Mouse (Mus musculus) embryo, embryonic 11 days (tissue): Measurements from ENCODE around the gene Sgsm1.
"Not testable (repeated sequence)": the region's sequence is repeated elsewhere in the genome, so short reads cannot be mapped to it uniquely, and the experiment has no call there.

Source experiments
- DNase-seq: peaks from one replicate; pipeline ENCODE4 v3.0.0-alpha.2; 2015

Sgsm1 gene

DNA sequence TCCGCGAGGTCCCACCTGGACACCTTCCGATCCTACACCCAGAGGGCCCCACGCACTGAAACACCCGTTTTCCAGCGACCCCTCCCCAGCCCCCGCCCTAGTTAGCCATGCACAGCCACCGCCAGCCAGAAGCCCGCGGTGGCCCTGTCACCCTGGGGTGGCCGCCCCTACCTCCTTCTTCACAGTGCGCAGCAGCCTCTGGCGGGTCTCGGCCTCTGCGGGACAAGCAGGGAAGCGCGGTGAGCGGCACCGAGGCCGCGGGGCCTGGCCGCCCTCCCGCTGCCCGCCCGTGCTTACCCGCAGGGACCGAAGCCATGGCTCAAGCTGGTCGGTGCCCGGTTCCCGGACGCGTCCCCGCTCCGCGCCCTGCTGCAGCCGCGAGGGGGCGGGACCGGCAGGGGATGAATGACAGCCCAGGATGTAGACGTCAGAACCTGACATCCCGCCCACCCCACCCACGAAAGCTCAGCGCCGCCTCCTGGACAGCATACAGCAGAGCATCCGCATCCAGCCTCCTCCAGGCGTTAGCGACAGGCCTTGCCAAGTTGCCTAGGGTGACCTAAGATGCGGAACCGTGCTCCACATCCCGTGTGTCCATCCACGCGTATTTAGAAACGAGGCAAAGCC is at the start of gene Sgsm1:
Sgsm1 (minus strand) TSS at position 410 of the 627 bp plus-strand sequence.
- peak; percentile 92 for DNase-seq

DNA sequence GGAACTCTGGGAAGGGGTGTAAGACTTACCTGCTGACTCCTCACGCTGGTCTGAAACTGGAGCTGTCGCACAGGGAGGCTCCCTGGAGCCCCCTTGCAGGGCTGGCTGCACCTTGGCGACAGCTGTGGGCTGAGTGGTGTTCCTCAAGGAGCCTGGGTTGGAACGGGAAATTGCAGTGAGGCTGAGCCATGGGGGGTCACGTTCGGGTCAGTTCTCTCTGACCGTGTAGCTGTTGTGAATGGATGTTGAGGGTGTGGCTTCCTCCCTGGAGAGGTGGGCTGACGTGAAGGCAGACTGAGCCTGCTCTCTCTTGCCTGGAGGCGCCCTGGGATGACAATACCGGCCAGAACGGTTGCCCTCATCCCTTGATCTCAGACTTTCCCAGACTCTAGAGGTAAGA is 48.2 kb upstream of the Sgsm1 start:
- DNase-seq, result peak; percentile 47

DNA sequence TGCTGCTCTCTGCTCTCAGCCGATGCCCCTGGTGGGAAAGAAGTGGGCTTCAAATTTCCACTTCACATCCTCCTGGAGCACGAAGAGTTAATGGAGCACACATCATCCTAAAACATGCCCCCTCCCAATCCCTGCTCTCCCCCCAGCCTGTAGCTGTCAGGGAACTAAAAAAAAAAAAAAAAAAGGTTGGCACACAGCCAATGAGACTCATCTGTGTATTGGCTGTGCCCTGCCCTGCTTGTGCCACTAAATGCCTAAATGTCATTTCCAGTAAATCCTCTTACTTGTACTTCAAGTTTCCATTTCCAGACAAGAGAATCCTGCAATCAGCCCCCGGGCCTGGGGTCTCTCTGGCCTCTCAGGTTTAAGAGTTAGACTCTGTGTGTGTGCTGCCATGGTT is 47.1 kb upstream of the Sgsm1 start:
- DNase-seq, result no peak

DNA sequence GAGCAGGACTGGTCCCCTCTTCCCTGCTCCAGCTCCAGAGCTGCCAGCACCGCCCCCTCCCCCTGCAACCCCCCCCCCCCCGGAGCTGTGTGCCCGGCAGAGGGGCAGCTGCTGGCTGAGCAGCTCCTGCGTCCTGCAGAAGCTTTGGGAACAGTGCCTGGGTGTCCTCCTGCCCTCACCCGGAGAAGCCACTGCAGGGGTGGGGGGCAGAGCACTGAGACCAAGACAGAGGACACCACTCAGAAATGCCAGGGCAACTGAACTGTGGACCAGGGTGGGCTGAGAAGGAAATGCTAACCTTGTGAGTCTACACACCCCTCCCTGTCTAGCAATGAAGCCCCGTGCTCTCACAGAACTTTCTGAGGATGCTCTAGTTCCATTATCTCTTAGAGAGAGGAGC is 46.6 kb upstream of the Sgsm1 start, which contains the start of gene Aym1:
Aym1 (plus strand) TSS at position 109 of the 400 bp plus-strand sequence.
- DNase-seq, result no peak

DNA sequence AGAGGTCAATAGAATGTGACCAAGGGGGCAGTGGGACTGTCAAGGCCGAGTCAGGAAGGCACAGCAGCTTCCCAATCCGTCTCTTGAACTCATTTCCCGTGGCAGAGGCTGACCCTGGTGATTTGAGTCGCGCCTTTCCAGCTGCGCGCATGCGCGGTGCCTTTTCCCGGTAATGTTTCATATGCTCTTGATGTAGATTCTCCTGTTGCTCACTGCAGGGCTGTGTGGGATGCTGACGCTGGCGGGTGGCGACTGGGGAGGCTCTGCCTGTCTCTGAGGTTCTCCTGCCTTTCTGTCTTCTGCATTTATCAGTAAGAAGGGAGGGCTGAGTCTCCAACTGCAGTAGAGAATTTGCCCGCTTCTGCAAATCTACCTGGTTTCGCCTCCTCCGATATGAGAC is 43.7 kb upstream of the Sgsm1 start:
- DNase-seq, result no peak

DNA sequence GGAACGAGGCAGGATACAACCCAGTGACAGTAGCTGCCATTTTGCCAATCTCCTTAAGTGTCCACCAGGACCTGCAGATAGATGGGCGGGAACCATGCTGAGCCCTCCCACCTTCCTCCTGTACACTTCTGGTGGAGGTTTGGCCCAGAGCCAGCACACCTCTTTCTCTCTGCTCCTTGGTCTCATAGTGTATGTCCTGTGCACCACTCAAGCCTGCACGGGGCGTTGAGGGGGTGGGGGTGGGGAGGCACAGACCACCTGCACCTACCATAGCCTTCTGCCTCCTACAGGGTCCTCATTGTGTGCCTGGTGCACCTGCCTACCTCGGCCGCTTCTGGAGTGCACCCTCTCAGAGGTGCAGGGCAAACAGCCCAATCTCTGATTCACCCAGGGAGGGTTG is 42.0 kb upstream of the Sgsm1 start:
- DNase-seq, result no peak

DNA sequence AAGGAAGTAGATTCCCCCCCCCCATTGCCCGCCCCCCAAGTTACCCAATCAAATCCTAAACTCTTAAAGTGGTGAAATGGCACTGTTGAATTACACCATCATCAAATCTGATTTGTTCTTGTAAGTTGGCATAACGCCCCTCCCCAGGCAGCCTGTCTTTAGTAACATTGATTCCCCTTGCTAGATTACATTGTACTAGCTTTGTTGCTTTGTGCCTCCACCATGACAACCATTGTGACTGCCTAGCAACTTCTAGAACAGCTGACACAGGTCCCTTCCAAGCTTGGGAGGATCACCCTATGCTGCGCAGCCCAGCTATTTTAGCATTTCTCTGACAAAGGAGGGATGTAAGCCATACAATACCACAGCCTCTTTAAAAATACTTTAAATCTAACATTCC is 41.2 kb upstream of the Sgsm1 start:
- no peak for DNase-seq

DNA sequence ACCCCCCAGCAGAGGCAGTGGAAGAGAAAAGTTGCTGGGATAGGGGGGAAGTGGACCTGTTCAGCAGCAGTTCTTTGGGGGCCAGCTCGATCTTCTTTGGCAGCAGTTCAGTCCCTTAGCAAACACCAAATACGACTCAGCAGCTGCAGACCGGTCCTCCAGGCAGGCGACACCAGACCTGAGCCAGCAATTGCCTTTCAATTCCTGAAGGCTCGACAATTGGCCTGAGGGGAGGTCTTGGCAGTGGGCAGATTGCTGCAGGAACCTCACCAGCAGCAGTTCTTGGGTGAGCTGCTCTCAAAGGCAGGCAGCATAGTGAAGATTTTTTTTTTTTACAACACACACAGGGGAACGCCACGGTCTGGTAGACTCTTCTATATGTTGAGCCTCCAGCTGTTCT is 39.2 kb upstream of the Sgsm1 start:
- DNase-seq, result no peak

DNA sequence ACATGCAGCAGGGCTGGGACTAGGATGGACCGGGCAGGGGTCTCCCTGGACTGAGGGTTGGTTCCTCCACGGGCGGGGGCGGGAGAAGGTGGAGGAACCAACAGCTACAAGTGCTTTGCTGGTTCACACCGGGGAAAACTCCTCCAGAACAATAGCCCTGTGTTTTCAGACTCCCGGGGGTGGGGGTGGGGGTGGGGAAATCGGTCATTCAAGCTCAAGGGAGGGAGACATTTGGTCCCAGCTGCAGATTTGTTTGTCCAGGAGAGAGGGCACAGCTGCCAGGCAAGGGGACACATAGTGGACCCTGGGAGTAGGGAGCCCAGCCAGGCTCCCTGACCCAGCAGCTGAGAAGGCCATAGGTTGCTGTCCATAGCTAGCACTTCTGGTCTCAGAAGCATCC is 38.6 kb upstream of the Sgsm1 start:
- no peak for DNase-seq

DNA sequence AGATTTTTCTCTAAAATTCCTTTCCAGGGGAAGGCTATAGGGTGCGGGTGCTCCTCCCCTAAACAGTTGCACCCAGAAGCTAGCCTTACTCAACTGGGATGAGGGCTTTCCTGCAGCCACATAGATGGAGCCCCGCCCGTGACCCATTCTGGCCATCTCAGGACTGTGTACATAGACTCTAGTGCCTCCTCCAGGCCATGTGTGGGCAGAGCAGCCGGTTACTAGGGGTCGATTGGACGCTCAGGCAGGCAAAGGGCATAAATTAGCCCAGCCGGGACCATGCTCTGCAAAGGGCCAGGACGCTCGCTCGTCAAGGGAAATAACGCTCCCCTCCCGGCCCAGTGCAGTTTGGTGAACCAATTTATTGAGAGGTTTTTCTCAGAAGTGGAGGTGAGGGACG is 38.0 kb upstream of the Sgsm1 start:
- peak; percentile 70 for DNase-seq

DNA sequence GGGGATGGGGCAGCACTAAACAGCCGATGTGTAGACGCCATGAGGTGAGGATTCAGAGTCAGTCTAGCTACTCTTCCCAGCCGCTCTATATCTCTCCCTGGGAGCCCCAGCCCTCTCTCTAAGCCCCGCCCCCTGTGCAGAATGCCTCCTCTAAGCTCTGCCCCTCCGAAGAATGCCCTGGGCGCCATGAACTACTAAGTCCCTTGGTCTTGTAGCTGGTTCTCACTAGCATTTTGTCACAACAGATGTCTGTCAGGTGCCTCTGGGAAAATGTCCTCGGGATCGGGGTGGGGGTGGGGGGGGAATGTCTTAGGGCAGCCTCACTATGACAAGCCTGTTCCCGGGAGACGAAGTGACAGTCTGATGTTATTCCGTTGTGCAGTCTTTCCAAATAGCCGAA is 37.0 kb upstream of the Sgsm1 start:
- DNase-seq, result no peak

DNA sequence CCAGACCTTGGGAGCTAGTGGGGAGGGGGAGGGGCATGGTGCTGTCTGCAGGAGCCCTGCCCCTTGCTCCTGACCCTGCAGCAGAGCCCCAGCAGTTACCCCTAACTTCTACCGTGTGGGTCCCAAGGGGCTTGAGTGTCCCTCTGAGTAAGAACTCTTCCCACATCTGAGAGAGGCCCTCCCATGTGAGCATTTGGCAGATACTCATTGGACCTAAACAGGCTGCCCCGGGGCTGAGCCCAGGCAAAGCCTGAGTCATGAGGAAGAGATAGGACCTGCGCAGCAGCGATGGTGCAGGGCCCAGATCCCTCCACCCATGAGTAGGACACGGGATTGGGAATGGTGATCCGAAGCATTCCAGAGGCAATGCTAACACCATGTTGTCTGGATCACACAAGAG is 36.1 kb upstream of the Sgsm1 start:
- not testable (repeated sequence) for DNase-seq

DNA sequence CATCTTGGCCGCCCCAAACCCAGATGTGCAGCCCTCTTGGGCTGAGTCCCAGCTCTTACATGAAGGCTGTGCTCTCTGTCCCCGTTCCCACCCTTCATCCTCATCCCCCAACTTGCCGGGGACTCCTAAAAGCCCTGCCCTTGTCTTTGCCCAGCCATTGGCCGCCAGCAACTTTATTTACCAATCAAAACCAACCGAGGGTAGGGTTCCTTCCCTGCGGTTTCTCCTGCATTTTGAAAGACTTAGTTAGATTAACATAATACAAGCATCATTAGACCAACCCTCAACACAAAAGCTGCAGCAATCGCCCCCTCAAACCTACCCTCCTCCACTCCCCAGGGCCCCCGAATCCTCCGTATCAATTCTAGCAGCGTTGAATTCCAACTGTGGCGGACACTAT is 35.2 kb upstream of the Sgsm1 start:
- DNase-seq, result no peak

DNA sequence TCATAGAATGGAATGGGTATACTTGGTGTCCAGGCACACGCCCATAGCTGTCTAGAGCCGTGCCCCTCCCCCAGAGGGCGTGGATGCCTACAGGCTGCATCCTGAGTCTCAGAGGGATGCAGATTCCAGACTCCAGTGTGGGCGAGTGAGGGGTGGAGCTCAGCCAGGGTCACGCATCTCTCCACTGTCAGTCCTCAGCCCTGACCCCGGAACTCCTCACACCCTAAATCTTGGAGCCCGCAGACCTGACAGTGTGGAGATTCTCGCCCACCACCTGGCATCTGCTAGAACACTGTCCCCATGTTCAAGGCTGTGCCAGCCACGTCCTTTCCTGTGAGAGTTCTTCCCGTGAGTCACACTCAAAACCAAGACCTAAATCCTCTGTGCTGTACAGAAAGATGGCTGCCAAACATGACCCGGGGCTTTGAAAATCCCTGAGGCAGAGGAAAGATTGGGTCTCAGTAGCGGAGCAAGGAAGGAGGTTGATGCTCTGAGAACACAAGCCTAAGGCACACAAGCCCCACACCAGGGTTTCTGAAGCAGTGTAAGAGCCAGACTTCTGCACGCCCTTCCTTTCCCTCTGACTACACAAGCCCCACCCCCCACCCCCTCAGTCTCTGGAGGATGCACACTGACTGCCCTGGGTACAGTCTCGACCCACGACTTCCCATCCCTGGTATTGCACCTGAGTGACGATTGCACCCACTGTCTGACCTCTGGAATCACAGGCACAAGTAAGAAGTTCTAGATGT is 34.2 kb upstream of the Sgsm1 start:
- DNase-seq, result no peak

DNA sequence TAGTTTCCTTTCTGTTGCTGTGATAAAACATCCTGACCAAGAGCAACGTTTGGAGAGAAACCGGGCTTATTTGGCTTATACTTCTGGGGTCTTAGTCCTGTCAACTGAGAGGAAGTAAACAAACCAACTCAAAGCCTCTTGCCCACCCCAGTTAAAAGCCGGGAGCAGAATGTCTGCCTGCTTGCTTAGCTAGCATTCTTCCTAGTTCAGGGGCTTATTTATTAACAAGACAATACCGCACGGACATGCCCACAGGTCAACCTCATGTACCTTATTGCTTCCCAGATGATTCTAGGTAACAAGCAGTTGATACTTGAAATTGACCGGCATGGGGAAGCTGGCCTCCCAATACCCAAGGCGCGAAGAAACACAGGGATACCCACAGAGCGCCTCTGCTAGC is 25.7 kb upstream of the Sgsm1 start:
- DNase-seq, result no peak

DNA sequence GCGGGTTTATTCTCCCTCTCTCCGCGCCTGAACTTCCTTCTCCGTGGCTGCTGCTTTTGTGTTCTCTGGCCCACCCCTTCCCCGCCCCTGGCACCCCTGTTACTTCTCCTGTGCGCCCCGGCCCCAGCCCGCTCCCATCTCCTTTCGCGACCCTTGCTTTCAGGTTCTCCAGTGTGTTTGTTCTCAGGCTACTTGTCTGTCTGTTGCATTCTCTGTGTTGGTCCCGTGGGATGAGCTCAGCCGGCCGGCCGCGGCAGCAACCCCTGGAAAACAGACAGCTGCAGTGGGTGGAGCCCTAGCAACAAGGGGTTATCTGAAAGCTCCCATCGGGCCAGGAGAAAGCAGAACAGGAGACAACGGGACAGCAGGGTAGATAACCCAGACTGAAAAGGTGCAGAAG is 25.1 kb upstream of the Sgsm1 start:
- DNase-seq, result peak; percentile 59

DNA sequence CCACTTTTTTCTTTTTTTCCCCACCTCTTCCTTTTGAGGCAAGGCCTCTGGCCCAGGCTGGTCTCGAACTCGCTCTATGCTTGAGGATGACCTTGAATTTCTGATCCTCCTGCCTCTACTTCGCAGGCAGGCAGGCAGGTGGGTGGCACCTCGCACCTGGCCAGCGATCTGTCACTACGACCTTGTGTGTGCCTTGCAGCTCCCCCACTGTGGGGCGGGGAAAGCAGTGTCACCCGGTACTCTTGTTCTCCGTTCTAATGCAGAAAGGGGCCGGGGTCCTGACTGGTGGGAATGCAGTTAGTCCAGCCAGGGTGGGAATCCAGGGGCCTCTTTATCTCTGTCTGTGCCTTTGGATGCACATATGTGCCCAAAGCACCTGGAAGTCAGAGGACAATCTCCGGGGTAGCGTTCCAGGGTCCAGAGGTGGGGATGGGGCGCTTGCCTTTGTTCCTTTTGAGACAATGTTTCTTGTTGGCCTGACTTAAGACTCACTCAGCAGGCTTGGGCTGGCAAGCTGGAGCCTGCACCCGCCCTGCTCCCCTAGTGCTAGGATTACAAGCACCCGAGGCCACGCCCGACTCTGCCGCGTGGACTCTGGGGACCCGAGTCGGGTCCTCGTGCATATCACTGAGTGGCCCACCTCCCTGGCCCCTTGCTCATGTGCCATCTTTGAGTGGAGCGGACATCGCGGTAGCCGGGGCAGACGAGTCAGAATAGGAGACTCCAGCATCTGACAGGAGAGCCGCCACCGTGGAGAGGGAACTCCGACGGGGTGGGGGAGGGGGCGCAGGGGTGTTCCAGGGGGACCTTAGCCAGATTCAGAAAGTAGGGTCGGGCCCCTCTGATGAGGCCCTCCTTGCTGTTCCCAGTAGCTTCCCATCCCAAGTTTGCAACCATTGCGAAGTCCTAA is 24.3 kb upstream of the Sgsm1 start:
- no peak for DNase-seq

DNA sequence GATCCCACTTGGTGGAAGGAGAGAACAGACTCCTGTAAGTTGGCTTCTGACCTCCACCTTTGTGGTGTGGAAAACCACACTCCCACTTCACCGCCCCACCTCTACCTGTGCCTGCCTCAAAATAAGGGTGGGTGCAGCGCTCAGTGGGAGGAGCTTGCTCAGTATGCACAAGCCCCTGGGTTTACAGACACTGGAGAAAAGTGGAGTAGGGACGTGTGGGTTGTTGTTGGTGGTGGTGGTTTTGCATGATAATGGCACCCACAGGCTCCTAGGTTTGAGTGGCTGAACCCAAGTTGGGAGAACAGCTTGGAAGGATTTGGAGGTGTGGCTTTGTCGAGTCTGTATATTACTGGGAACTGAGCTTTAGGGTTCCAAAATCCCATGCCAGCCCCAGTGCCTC is 22.3 kb upstream of the Sgsm1 start:
- no peak for DNase-seq

DNA sequence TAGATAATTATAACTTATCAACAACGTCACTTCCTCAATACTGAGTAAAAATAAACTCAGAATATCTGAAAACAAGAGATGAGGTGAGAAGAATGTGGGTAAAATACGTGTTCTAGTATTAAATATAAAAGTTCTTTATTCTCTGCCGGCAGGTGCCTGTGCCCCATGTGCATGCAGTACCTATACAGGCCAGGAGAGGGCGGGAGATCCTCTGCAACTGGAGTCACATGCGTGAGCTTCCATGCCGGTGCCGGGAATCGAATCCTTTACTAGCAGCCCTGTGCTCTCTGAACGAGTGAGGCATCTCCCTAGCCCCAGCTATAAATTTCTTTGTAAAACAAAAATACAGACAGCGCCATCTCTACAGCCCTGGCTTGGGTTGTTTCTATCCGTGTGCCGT is 21.7 kb upstream of the Sgsm1 start:
- DNase-seq, result no peak

DNA sequence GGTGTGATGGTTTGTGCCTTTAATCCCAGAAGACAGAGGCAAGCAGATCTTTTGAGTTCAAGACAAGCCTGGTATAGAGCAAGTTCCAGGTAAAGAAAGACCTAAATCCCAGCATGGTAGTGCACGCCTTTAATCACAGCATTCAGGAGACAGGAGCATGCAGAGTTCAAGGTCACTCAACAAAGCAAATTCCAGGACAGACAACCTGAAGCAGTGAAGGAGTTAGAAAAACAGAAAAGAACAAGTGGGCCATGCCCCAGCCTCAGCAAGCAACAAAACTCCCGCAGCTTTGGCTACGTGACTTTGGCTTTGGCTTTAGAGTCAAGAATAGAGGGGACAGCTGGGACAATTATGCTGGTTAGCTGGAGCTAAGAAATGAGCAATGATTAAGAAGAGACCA is 19.6 kb upstream of the Sgsm1 start:
- DNase-seq, result no peak

DNA sequence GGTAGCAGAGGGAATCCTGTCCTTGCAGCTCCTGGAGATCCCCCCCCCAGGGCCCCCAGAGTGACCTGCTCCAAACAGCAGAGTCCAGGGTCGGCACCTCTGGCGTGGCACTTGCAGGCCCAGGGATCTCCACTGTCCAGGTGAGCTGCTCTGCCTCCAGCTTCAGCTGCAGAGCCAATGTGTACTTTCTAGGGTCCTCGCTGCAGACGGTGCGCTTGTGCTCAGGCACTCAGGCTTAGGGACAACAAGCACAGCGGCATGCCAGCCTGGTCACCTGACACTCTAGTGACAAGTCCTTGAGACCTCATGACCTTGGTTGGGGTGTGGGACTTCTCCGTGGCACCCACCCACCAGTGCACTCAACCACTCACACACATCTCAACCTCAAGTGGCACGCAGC is 18.9 kb upstream of the Sgsm1 start:
- no peak for DNase-seq

DNA sequence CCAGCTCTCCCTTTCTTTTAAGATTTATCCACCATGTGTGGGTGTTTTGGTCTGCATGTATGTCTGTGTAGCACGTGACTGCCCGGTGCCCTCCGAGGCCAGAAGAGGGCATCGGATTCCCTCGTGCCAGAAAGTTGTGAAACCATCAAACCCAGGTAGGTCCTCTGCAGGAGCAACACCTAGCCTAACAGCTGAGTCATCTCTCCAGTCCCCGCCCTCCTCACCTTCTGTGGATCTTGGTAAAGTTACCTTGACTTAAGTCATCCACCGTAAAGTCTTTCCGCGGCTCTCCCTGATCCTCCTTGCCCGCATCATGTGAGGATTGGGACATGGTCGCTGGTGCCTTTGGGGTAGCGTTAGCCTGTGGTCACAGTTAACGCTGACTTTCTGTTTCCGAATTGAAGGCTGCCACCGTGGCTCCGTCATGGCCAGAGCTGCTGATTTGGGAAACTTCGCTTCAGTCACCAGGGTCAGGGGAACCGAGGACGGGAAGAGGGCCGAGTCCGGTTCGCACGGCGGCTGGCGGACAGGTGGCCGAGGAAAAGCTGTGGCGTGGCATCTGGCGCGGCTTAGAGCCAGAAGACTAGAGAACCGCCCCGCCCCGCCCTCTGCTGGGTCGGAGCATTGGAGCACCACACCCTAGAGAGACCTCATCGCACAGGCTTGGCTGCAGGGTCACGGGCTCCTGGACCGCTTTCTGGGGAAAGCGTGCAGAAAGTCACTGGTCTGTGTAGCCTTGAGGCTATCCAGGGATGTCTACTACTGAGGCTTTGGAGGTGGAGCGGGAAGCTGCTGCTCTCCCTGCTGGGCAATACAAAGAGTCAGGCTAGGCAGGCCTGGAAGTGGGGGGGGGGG is 13.4 kb upstream of the Sgsm1 start:
- peak; percentile 66 for DNase-seq

DNA sequence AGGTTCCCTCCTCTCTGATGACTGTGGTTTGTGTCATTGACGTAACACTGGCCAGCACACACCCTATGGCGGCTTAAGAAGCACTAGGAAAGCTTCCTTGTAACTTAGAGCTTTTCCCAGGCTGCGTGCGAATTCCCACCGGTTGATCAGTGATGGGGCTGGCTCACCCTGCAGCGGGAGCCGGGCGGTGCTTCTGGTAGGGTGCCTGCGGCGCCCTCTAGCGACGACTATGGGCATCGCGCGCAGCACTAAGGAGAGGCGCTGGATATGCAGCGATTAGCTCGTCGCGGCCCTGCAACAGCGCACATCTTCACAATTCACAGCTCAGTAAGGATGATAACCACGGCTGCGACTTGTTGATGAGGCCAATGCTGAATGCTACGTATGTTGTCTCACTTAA is 3.4 kb upstream of the Sgsm1 start:
- peak; percentile 90 for DNase-seq
